Mouse (Mus musculus) midbrain, embryonic 12.5 days (tissue): ENCODE data around the gene Krt88. TPM values are rescaled to one million over a fixed set of nuclear protein-coding genes. Genes with fewer than 3 reads are reported as not detected.
A peak's percentile ranks its signal among the peaks of the same experiment; 100 is the strongest.

Experiments used
- ATAC-seq: fragments of 200-750 bp; cut with Nextera tagmentation; 2 replicates; pipeline ENCODE4 v1.8.0; 2017; ENCODE audit warnings: low read depth, moderate TSS enrichment, moderate library complexity; ENCODE audit not compliant: low FRiP score
- H3K27ac ChIP-seq: fragments of 300-500 bp; sonication (generic); replicated peaks from 2 replicates; pipeline ENCODE4 v1.5.1; 2016; ENCODE audit warnings: mild to moderate bottlenecking
- H3K27me3 ChIP-seq: fragments of 300-500 bp; sonication (generic); 2 replicates; pipeline ENCODE4 v1.6.1; 2016; ENCODE audit warnings: mild to moderate bottlenecking
- H3K36me3 ChIP-seq: fragments of 300-500 bp; sonication (generic); 2 replicates; pipeline ENCODE4 v1.6.1; 2016
- H3K4me1 ChIP-seq: fragments of 300-500 bp; sonication (generic); 2 replicates; pipeline ENCODE4 v1.6.1; 2016
- H3K4me2 ChIP-seq: fragments of 300-500 bp; sonication (generic); replicated peaks from 2 replicates; pipeline ENCODE4 v1.6.1; 2016; ENCODE audit warnings: mild to moderate bottlenecking, moderate library complexity
- H3K4me3 ChIP-seq: fragments of 300-500 bp; sonication (generic); 2 replicates; pipeline ENCODE4 v1.5.1; 2016; ENCODE audit warnings: mild to moderate bottlenecking
- H3K9ac ChIP-seq: fragments of 300-500 bp; sonication (generic); replicated peaks from 2 replicates; pipeline ENCODE4 v1.6.1; 2016; ENCODE audit warnings: mild to moderate bottlenecking, moderate library complexity
- H3K9me3 ChIP-seq: fragments of 300-500 bp; sonication (generic); 2 replicates; pipeline ENCODE4 v1.6.1; 2016; ENCODE audit warnings: mild to moderate bottlenecking
- WGBS: fragments of 180-500 bp; shearing (Covaris S2); methylation state at CpG from one replicate; pipeline ENCODE4 v1.1.7; 2016; 5-methylcytosine and 5-hydroxymethylcytosine counted together
- polyA plus RNA-seq: library from polyadenylated mRNA; unstranded; fragments of >200 nt; fragmentation: Nextera tagmentation; extraction: Ambion mirVana; gene quantifications from 2 replicates; pipeline ENCODE4 v1.2.1, GENCODE M21; 2016

Gene Krt88
- polyA plus RNA-seq: not detected in 2 replicates

GRCm38 (mm10) chr15:101447444-101447843 lies at the start of gene Krt88:
TSS of gene Krt88 (plus strand) at chr15:101447744.
- WGBS: 74% methylated on average over 2 of the region's 2 CpGs
- no peak within 1 kb of the TSS for H3K4me3 ChIP-seq
- H3K4me2 ChIP-seq: no peak within 1 kb of the TSS

GRCm38 (mm10) chr15:101398269-101398668 lies 49.3 kb upstream of the Krt88 start:
- Histone ChIP-seq H3K36me3 (no peaks in the 10 kb centered on the region), H3K27me3 (no peaks in the 10 kb centered on the region), H3K9ac (no peak overlapping the region), H3K9me3 (no peaks in the 10 kb centered on the region), H3K27ac (no peak overlapping the region), H3K4me1 (no peaks in the 10 kb centered on the region), H3K4me3 (no peak overlapping the region), H3K4me2 (no peak overlapping the region)
- 87% methylated on average over 8 of the region's 8 CpGs for WGBS
- no peak for ATAC-seq

More at GRCm38 (mm10) chr15:101447444-101447843, at the start of gene Krt88:
- H3K9me3 ChIP-seq: no peaks in the 10 kb centered on the region
- H3K4me1 ChIP-seq: no peaks in the 10 kb centered on the region
- no peak for ATAC-seq
- no peak within 1 kb of the TSS for H3K27ac ChIP-seq
- no peak within 1 kb of the TSS for H3K9ac ChIP-seq
- no peaks in the 10 kb centered on the region for H3K36me3 ChIP-seq
- no peaks in the 10 kb centered on the region for H3K27me3 ChIP-seq

- H3K9me3 ChIP-seq: no peaks in the 10 kb centered on the region
- no peaks in the 10 kb centered on the region for H3K36me3 ChIP-seq
- ATAC-seq: no peak
- 0 out of 2 replicates have a peak, but pooled peaks cover 2% of the 10 kb centered on the region for H3K4me1 ChIP-seq
- no peak within 1 kb of the TSS for H3K9ac ChIP-seq
- H3K27me3 ChIP-seq: peaks cover 36% of the 10 kb centered on the region
- 51% methylated on average over 2 of the region's 2 CpGs for WGBS
- H3K4me3 ChIP-seq: no peak within 1 kb of the TSS
- H3K4me2 ChIP-seq: no peak within 1 kb of the TSS
- H3K27ac ChIP-seq: no peak within 1 kb of the TSS
These were observed 36.8 kb upstream of the Krt88 start, which contains the start of gene Krt7 for GRCm38 (mm10) chr15:101410775-101411174. TSS of gene Krt7 (plus strand) at chr15:101411043.

GRCm38 (mm10) chr15:101412188-101412587 lies 35.4 kb upstream of the Krt88 start:
- ATAC-seq: no peak
- H3K4me1 ChIP-seq: 0 out of 2 replicates have a peak, but pooled peaks cover 2% of the 10 kb centered on the region
- no peak overlapping the region for H3K4me2 ChIP-seq
- H3K27me3 ChIP-seq: peaks cover 36% of the 10 kb centered on the region
- no peaks in the 10 kb centered on the region for H3K9me3 ChIP-seq
- H3K27ac ChIP-seq: no peak overlapping the region
- 29% methylated on average over 31 of the region's 31 CpGs for WGBS
- no peak overlapping the region for H3K9ac ChIP-seq
- H3K4me3 ChIP-seq: no peak overlapping the region
- no peaks in the 10 kb centered on the region for H3K36me3 ChIP-seq

GRCm38 (mm10) chr15:101413916-101414635 lies 33.5 kb upstream of the Krt88 start:
- no peak overlapping the region for H3K27ac ChIP-seq

GRCm38 (mm10) chr15:101414807-101415565 lies 32.6 kb upstream of the Krt88 start:
- no peak for ATAC-seq
- H3K36me3 ChIP-seq: no peaks in the 10 kb centered on the region
- no peaks in the 10 kb centered on the region for H3K9me3 ChIP-seq
- no peak overlapping the region for H3K4me2 ChIP-seq
- H3K27ac ChIP-seq: no peak overlapping the region
- no peak overlapping the region for H3K4me3 ChIP-seq
- WGBS: 38% methylated on average over 11 of the region's 11 CpGs
- peaks cover 36% of the 10 kb centered on the region for H3K27me3 ChIP-seq
- H3K9ac ChIP-seq: no peak overlapping the region
- 0 out of 2 replicates have a peak, but pooled peaks cover 2% of the 10 kb centered on the region for H3K4me1 ChIP-seq

More at GRCm38 (mm10) chr15:101413916-101414635, 33.5 kb upstream of the Krt88 start:
- H3K27me3 ChIP-seq: peaks cover 36% of the 10 kb centered on the region
- 0 out of 2 replicates have a peak, but pooled peaks cover 2% of the 10 kb centered on the region for H3K4me1 ChIP-seq
- no peak for ATAC-seq
- no peak overlapping the region for H3K4me3 ChIP-seq
- WGBS: 51% methylated on average over 7 of the region's 7 CpGs
- H3K9me3 ChIP-seq: no peaks in the 10 kb centered on the region
- no peaks in the 10 kb centered on the region for H3K36me3 ChIP-seq
- no peak overlapping the region for H3K9ac ChIP-seq
- no peak overlapping the region for H3K4me2 ChIP-seq

- H3K9me3 ChIP-seq: no peaks in the 10 kb centered on the region
These were observed 28.6 kb upstream of the Krt88 start for GRCm38 (mm10) chr15:101418950-101419349.

GRCm38 (mm10) chr15:101420903-101421302 lies 26.6 kb upstream of the Krt88 start:
- no peak for ATAC-seq
- no peak overlapping the region for H3K4me2 ChIP-seq
- H3K27me3 ChIP-seq: no peaks in the 10 kb centered on the region; the same call in 1 of the 2 replicates
- H3K27ac ChIP-seq: no peak overlapping the region
- H3K36me3 ChIP-seq: no peaks in the 10 kb centered on the region
- H3K9ac ChIP-seq: no peak overlapping the region
- no peak overlapping the region for H3K4me3 ChIP-seq
- H3K9me3 ChIP-seq: no peaks in the 10 kb centered on the region
- 48% methylated on average over 4 of the region's 6 CpGs for WGBS
- no peaks in the 10 kb centered on the region for H3K4me1 ChIP-seq

More at GRCm38 (mm10) chr15:101418950-101419349, 28.6 kb upstream of the Krt88 start:
- Histone ChIP-seq H3K36me3 (no peaks in the 10 kb centered on the region), H3K27me3 (peaks cover 3% of the 10 kb centered on the region), H3K4me3 (no peak overlapping the region), H3K9ac (no peak overlapping the region), H3K4me2 (no peak overlapping the region), H3K4me1 (no peaks in the 10 kb centered on the region), H3K27ac (no peak overlapping the region)
- no peak for ATAC-seq
- WGBS: 83% methylated on average over 4 of the region's 4 CpGs

GRCm38 (mm10) chr15:101424914-101425313 lies 22.6 kb upstream of the Krt88 start:
- no peak for ATAC-seq
- Histone ChIP-seq H3K4me1 (no peaks in the 10 kb centered on the region), H3K4me3 (no peak overlapping the region)

GRCm38 (mm10) chr15:101436611-101437010 lies 10.9 kb upstream of the Krt88 start:
- Histone ChIP-seq H3K4me2 (no peak overlapping the region), H3K27ac (no peak overlapping the region), H3K9me3 (no peaks in the 10 kb centered on the region), H3K9ac (no peak overlapping the region), H3K36me3 (no peaks in the 10 kb centered on the region), H3K27me3 (peaks cover 38% of the 10 kb centered on the region), H3K4me1 (peaks cover 7% of the 10 kb centered on the region; the same call in 1 of the 2 replicates), H3K4me3 (no peak overlapping the region)
- no peak for ATAC-seq
- 93% methylated on average over 7 of the region's 7 CpGs for WGBS

More at GRCm38 (mm10) chr15:101424914-101425313, 22.6 kb upstream of the Krt88 start:
- 31% methylated on average over 5 of the region's 5 CpGs for WGBS
- Histone ChIP-seq H3K36me3 (no peaks in the 10 kb centered on the region), H3K9ac (no peak overlapping the region), H3K27ac (no peak overlapping the region), H3K4me2 (no peak overlapping the region), H3K27me3 (no peaks in the 10 kb centered on the region; the same call in none of the 2 replicates), H3K9me3 (no peaks in the 10 kb centered on the region)

- WGBS: 2% methylated on average over 34 of the region's 34 CpGs
- no peak within 1 kb of the TSS for H3K27ac ChIP-seq
- H3K9me3 ChIP-seq: no peaks in the 10 kb centered on the region
- no peak for ATAC-seq
- H3K9ac ChIP-seq: peak within 1 kb of the TSS; percentile 49
- H3K4me3 ChIP-seq: peak within 1 kb of the TSS; percentile 39
- H3K4me2 ChIP-seq: peak within 1 kb of the TSS; percentile 68
- H3K36me3 ChIP-seq: no peaks in the 10 kb centered on the region
- H3K4me1 ChIP-seq: peaks cover 7% of the 10 kb centered on the region; the same call in 1 of the 2 replicates
- peaks cover 38% of the 10 kb centered on the region for H3K27me3 ChIP-seq
These were observed 9.0 kb upstream of the Krt88 start, which contains the start of gene Krt87 for GRCm38 (mm10) chr15:101438555-101438954. TSS of gene Krt87 (minus strand) at chr15:101438804.

- no peak for ATAC-seq
- Histone ChIP-seq H3K9ac (no peak overlapping the region), H3K27me3 (peaks cover 38% of the 10 kb centered on the region), H3K4me2 (no peak overlapping the region), H3K27ac (no peak overlapping the region), H3K9me3 (no peaks in the 10 kb centered on the region), H3K36me3 (no peaks in the 10 kb centered on the region), H3K4me1 (peaks cover 7% of the 10 kb centered on the region; the same call in 1 of the 2 replicates), H3K4me3 (no peak overlapping the region)
- 74% methylated on average over 4 of the region's 4 CpGs for WGBS
These were observed 6.7 kb upstream of the Krt88 start for GRCm38 (mm10) chr15:101440837-101441236.
